Mouse (Mus musculus) ES-E14 (cell line): ENCODE measurements at regions not wholly inside any gene's neighbourhood (a gene's known extent, or its start where the extent isn't known, plus 50 kb on each side); places are given as distances from the start of the nearest gene placed in this dataset.

ENCODE experiments used
- CHD2 ChIP-seq: IDR thresholded peaks from 2 replicates; pipeline ENCODE4 v1.6.1; 2014; ENCODE audit warnings: mild to moderate bottlenecking, low read depth, low read length, inconsistent platforms
- HCFC1 ChIP-seq: IDR thresholded peaks from 2 replicates; pipeline ENCODE4 v1.6.1; 2012; ENCODE audit warnings: low read length, inconsistent platforms, borderline replicate concordance; ENCODE audit not compliant: insufficient read depth
- MAFK ChIP-seq: IDR thresholded peaks from 2 replicates; pipeline ENCODE4 v1.6.1; 2014; ENCODE audit warnings: mild to moderate bottlenecking, low read depth, low read length, inconsistent platforms; ENCODE audit not compliant: insufficient read depth
- ZNF384 ChIP-seq: IDR thresholded peaks from 2 replicates; pipeline ENCODE4 v1.6.1; 2012; ENCODE audit warnings: low read depth, low read length, inconsistent platforms

DNA sequence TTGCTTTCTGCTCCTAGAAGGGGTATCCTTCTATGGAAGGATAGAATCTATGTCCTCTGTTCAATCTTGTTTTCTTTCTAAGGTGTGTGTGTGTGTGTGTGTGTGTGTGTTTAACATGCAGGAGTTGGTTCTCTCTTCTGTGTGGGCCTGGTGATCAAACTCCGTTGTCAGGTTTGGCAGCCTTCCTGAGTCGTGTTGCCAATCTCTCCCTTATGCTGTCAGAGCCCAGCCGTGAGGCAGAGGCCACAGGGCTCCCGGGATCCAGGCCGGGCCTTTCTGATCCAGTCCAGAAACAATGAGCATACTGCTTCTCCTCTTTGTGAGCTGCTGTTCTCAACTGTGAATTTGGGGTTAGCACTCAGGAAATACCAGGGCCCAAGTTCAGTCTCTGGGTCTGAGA is 55.1 kb upstream of the Polg start:
- TF ChIP-seq MAFK (no peak), CHD2 (no peak), HCFC1 (no peak), ZNF384 (no peak)
